Mouse (Mus musculus) thymus, adult 2 months (tissue): ENCODE results near the gene Rab42.

Experiments used
- CTCF ChIP-seq: fragments of 200-500 bp; IDR thresholded peaks from 2 replicates; pipeline ENCODE4 v1.5.1; 2012; ENCODE audit warnings: mild to moderate bottlenecking, control low read depth, low read length, moderate library complexity, borderline replicate concordance; ENCODE audit not compliant: control insufficient read depth, poor library complexity, insufficient read depth; ENCODE audit errors: extremely low read depth
- POLR2A ChIP-seq: fragments of 200-500 bp; IDR thresholded peaks from 2 replicates; pipeline ENCODE4 v1.6.1; 2012; ENCODE audit warnings: mild to moderate bottlenecking, low read length, control low read depth, moderate library complexity; ENCODE audit not compliant: control insufficient read depth, poor library complexity, insufficient read depth; ENCODE audit errors: extremely low read depth

DNA sequence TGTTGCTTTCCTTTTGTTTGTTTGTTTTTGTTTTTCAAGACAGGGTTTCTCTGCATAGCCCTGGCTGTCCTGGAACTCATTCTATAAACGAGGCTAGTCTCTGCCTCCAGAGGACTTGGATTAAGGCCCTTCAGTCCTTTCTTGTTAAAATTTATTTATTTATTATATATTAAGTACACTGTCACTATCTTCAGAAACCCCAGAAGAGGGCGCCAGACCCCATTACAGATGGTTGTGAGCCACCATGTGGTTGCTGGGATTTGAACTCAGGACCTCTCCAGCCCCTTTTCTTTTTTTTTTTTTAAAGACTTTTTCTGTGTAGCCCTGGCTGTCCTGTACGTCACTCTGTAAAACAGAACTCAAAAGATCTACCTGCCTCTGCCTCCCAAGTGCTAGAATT is 48.2 kb downstream of the Rab42 start:
- TF ChIP-seq POLR2A (no peak), CTCF (no peak)
